Mouse (Mus musculus): Measurements from ENCODE around the gene Adamts12. TPM values are rescaled to one million over a fixed set of nuclear protein-coding genes. Genes with fewer than 3 reads are reported as not detected.

Gene Adamts12
- total and polyA plus RNA-seq, 3 experiments = 0.03 to 0.12 (median 0.04) TPM

GRCm38 (mm10) chr15:11026801-11027561, 37.6 kb upstream of the Adamts12 start:
- Histone ChIP-seq H3K36me3 (replicated peaks in 1 of 2; ENCODE audit: control insufficient read depth in 1 of 2, insufficient read depth in 1 of 2, low read length in 1 of 2) (no peaks in the 10 kb centered on the region), H3K4me3 (replicated peaks in 1 of 3; ENCODE audit: low read depth in 2 of 3, low read length in 2 of 3, poor library complexity in 1 of 3) (no peak overlapping the region), H3K27me3 (replicated peaks) (no peaks in the 10 kb centered on the region), H3K9ac (ENCODE audit: insufficient read depth, low read depth) (no peak overlapping the region), H3K27ac (ENCODE audit: insufficient read depth, low read depth) (no peak overlapping the region), H3K79me2 (replicated peaks; ENCODE audit: control insufficient read depth, extremely low read depth, insufficient read depth, poor library complexity, severe bottlenecking) (no peaks in the 10 kb centered on the region), H3K4me1 (ENCODE audit: control insufficient read depth in 1 of 2, insufficient read depth in 2 of 2) (no peaks in the 10 kb centered on the region), H3K9me3 (replicated peaks; ENCODE audit: low read length) (no peaks in the 10 kb centered on the region), H3K4me2 (ENCODE audit: insufficient read depth, low read depth, poor library complexity, severe bottlenecking) (no peak overlapping the region)
- dilution Hi-C loops (cut with MboI; ENCODE audit: extremely low pct_ligation_motif_present, extremely low pct_unique_long_range_greater_than_20kb, low sequenced_read_pairs) = no loop called here
- no peak for TF ChIP-seq CHD2 (IDR thresholded peaks at IDR 0.05; ENCODE audit: low read length)
- TF ChIP-seq BHLHE40 (IDR thresholded peaks at IDR 0.05; ENCODE audit: low read depth, low read length) = no peak
- TF ChIP-seq EP300 (IDR thresholded peaks at IDR 0.05; ENCODE audit: low read length) = no peak
- no peak for TF ChIP-seq ZMIZ1 (IDR thresholded peaks at IDR 0.05; ENCODE audit: low read depth, low read length)
- no peak for TF ChIP-seq ZNF384 (IDR thresholded peaks at IDR 0.05; ENCODE audit: low read depth, low read length)
- no peak for TF ChIP-seq ZC3H11A (IDR thresholded peaks at IDR 0.05; ENCODE audit: low read depth, low read length)
- no peak for TF ChIP-seq MXI1 (IDR thresholded peaks at IDR 0.05; ENCODE audit: low read depth, low read length)
- TF ChIP-seq UBTF (IDR thresholded peaks at IDR 0.05; ENCODE audit: low read depth, low read length) = no peak
- no peak for TF ChIP-seq MAFK (IDR thresholded peaks at IDR 0.05; ENCODE audit: insufficient replicate concordance, low read length)
- no peak for TF ChIP-seq ETS1 (conservative IDR thresholded peaks at IDR 0.05; ENCODE audit: low read depth, low read length)
- no peak for TF ChIP-seq GABPA (IDR thresholded peaks at IDR 0.05; ENCODE audit: insufficient replicate concordance, low read depth, low read length)
- TF ChIP-seq E2F4 (IDR thresholded peaks at IDR 0.05; ENCODE audit: insufficient replicate concordance, low read depth, low read length) = no peak
- TF ChIP-seq NELFE (IDR thresholded peaks at IDR 0.05; ENCODE audit: low read depth, low read length) = no peak
- no peak for TF ChIP-seq MAX (IDR thresholded peaks at IDR 0.05; ENCODE audit: low read length)
- no peak for TF ChIP-seq CTCF (conservative IDR thresholded peaks at IDR 0.05 in 1 of 2, IDR thresholded peaks at IDR 0.05 in 1 of 2; ENCODE audit: low read depth in 2 of 2, low read length in 2 of 2)
- no peak for TF ChIP-seq USF2 (conservative IDR thresholded peaks at IDR 0.05; ENCODE audit: low read depth, low read length)
- TF ChIP-seq ELF1 (IDR thresholded peaks at IDR 0.05; ENCODE audit: low read depth, low read length) = no peak
- no peak for DNase-seq (ENCODE audit: extremely low read depth)
- in situ Hi-C loops (cut with MboI; ENCODE audit: low pct_ligation_motif_present, low pct_unique_long_range_greater_than_20kb, low sequenced_read_pairs) = no loop called here

GRCm38 (mm10) chr15:11030188-11030587, 34.4 kb upstream of the Adamts12 start:
- no peaks in the 10 kb centered on the region for H3K4me1 ChIP-seq (ENCODE audit: control insufficient read depth in 1 of 2, insufficient read depth in 2 of 2)
- DNase-seq (ENCODE audit: extremely low read depth) = no peak
- in situ Hi-C loops (cut with MboI; ENCODE audit: low pct_ligation_motif_present, low pct_unique_long_range_greater_than_20kb, low sequenced_read_pairs) (loop anchor here (10.0 kb wide), 1 partner anchor 205 kb away; no protein-coding TSS in a partner anchor), dilution Hi-C loops (cut with MboI; ENCODE audit: extremely low pct_ligation_motif_present, extremely low pct_unique_long_range_greater_than_20kb, low sequenced_read_pairs) (no loop called here)
- TF ChIP-seq MEF2A (IDR thresholded peaks at IDR 0.05; ENCODE audit: borderline replicate concordance, low read depth, low read length) (no peak), CHD1 (IDR thresholded peaks at IDR 0.05; ENCODE audit: low read depth, low read length) (no peak), PAX5 (IDR thresholded peaks at IDR 0.05; ENCODE audit: low read length) (no peak), TBP (conservative IDR thresholded peaks at IDR 0.05; ENCODE audit: low read depth, low read length) (no peak), SIN3A (IDR thresholded peaks at IDR 0.05; ENCODE audit: low read length) (no peak)
- no peak overlapping the region for H3K4me2 ChIP-seq (ENCODE audit: insufficient read depth, low read depth, poor library complexity, severe bottlenecking)
- no peak overlapping the region for H3K27ac ChIP-seq (ENCODE audit: insufficient read depth, low read depth)
- no peak overlapping the region for H3K9ac ChIP-seq (ENCODE audit: insufficient read depth, low read depth)
- H3K79me2 ChIP-seq (replicated peaks; ENCODE audit: control insufficient read depth, extremely low read depth, insufficient read depth, poor library complexity, severe bottlenecking) = no peaks in the 10 kb centered on the region
- no peaks in the 10 kb centered on the region for H3K9me3 ChIP-seq (replicated peaks; ENCODE audit: low read length)
- H3K4me3 ChIP-seq (replicated peaks in 1 of 3; ENCODE audit: low read depth in 2 of 3, low read length in 2 of 3, poor library complexity in 1 of 3) = no peak overlapping the region
- H3K27me3 ChIP-seq (replicated peaks) = no peaks in the 10 kb centered on the region
- no peaks in the 10 kb centered on the region for H3K36me3 ChIP-seq (replicated peaks in 1 of 2; ENCODE audit: control insufficient read depth in 1 of 2, insufficient read depth in 1 of 2, low read length in 1 of 2)
